1 mouse cellular context compared by ENCODE assay signal in the genomic region with DNA sequence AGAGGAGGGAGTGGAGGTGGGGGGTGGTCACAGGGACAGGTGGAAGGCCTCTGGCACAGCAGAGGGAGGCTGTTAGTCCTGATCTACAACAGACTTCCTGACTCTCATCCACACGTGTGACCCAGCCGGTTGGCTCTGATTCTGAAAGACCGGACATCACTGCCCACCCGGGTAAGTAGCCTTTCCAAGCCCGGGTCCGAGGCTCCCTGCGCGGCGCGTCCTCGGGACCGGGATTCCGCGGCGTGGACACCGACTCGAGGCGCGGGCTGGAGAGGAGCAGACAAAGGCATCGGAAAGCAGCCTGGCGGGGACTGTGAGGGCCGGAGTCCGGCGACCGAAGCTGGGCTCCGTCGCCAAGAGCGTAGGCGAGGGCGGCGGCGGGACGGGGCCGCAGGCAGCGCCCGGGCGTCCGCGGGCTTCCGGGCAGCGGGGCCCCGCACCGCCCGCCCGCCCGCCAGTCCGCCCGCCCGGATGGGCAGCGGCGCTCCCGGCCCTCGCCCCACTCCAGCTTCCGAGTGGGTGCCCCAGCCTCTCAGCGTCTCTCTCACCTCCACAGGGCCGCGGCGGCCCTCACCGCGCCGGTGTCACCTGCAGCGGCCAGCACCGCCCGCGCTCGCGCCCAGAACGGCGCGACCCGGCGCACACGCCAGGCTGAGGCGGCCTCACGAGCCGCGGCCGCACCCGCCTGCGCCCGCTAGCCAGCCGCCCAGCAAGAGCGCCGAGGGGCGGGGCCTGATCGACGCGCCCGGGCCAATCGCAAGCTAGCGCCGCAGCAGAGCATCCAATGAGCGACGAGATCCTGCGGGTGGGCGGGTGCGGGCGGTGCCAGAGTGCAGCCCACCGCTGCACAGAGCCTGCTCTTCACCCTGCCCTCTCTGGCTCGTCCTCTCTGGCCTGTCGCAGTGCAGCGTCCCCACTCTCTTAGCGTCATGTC.
TF ChIP-seq lines count a peak whose summit lies in the region.

A gene (minus strand): TSS at position 695 of the 934 bp plus-strand sequence.

TF ChIP-seq in CH12.LX, 34 proteins besides CTCF, POLR2A, EP300 and RAD21 (continued from another document):
- no peak; the same call in none of the 2 replicates for TF ChIP-seq HCFC1 (IDR thresholded peaks at IDR 0.05; ENCODE audit: low read depth, low read length)
- peak; percentile 81 for TF ChIP-seq MXI1 (IDR thresholded peaks at IDR 0.05; ENCODE audit: low read depth, low read length)
- TF ChIP-seq NRF1 (IDR thresholded peaks at IDR 0.05; ENCODE audit: low read depth, low read length), result peak; percentile 72
- peak; percentile 93 for TF ChIP-seq ZMIZ1 (IDR thresholded peaks at IDR 0.05; ENCODE audit: low read depth, low read length)
- TF ChIP-seq NELFE (IDR thresholded peaks at IDR 0.05; ENCODE audit: low read depth, low read length), result peak; percentile 80
- TF ChIP-seq MAX (IDR thresholded peaks at IDR 0.05; ENCODE audit: low read length), result 0 out of 2 replicates have a peak, but pooled peaks have one; percentile 14
- TF ChIP-seq TCF12 (IDR thresholded peaks at IDR 0.05; ENCODE audit: low read depth, low read length), result peak; percentile 76; the same call in 1 of the 2 replicates
- TF ChIP-seq BHLHE40 (IDR thresholded peaks at IDR 0.05; ENCODE audit: low read depth, low read length), result peak; percentile 83
- TF ChIP-seq CHD2 (IDR thresholded peaks at IDR 0.05; ENCODE audit: low read length), result peak; percentile 69; the same call in 1 of the 2 replicates
- TF ChIP-seq POLR2AphosphoS2 (IDR thresholded peaks at IDR 0.05; ENCODE audit: low read depth, low read length), result no peak
- TF ChIP-seq SIN3A (IDR thresholded peaks at IDR 0.05; ENCODE audit: low read length), result peak; percentile 57; the same call in 1 of the 2 replicates
